Mouse (Mus musculus): ENCODE results near the gene Crebl2. TPM values are rescaled to one million over a fixed set of nuclear protein-coding genes. Genes with fewer than 3 reads are reported as not detected.

The Crebl2 gene
- polyA plus RNA-seq, 1 experiment, result 4.2 TPM

DNA sequence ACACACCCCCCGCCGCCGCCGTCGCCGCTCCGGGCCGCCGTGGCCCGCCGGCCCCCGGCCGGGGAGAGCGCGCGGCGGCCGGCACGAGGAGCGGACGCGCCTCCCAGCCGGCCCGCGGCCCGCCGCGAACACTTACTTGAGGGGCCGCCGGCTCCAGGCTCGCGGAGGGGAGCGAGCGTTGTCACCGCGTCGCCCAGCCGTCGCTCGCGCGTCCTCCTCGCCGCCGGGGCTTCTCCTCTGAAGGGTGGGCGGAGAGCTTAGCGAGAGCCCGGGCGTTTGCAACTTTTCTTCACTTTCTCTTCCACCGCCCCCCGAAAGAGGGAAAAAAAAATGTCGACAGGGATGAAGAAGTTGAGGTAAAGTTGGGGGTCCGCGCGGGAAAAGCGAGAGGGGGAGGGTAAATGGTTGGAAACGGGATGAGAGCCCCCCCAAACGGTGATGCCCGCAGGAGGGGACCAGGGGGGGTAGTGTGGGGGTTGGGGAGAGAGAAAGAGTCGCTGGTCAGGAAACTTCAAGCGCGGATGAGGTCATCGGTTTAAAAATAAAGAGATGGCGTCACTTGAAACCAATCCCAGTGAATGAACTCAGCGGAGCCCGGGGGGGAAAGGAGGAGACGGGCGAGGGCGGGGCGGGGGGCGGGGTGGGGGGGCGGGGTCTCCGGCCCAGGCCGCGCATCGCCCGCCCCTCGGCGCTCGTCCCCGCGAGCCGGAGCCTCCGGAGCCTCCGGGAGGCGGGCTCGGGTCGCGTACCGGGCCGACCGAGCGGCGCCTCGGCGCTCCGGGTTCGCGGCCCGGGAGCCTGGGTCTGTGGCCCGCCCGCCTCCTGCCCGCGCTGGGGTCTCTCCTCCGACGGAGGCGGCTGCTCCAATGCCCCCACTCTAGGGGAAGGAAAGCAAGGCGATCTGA is 37.6 kb upstream of the Crebl2 start, which contains the start of gene Dusp16:
Dusp16 (minus strand) TSS at position 485 of the 905 bp plus-strand sequence.
- peak within 1 kb of the TSS; percentile 95 for H3K27ac ChIP-seq (ENCODE audit: insufficient read depth, low read depth, low read length)
- H3K4me1 ChIP-seq (ENCODE audit: control insufficient read depth, insufficient read depth, insufficient read length, low read length), result peaks cover 13% of the 10 kb centered on the region; the same call in 1 of the 2 replicates
- H3K36me3 ChIP-seq (ENCODE audit: control insufficient read depth, insufficient read depth, low read length), result peaks cover 1% of the 10 kb centered on the region; the same call in 1 of the 2 replicates
- WGBS, result under 1% methylated on average over 108 of the region's 108 CpGs
- TF ChIP-seq CTCF (IDR thresholded peaks at IDR 0.05; ENCODE audit: extremely low read depth, insufficient read length, insufficient replicate concordance, low read depth, low read length), result no peak
- no peak for TF ChIP-seq POLR2A (IDR thresholded peaks at IDR 0.05; ENCODE audit: low read depth, low read length)
- H3K27me3 ChIP-seq (ENCODE audit: control insufficient read depth, insufficient read depth, low read length), result no peaks in the 10 kb centered on the region
- H3K4me3 ChIP-seq (ENCODE audit: low read depth, low read length), result peak within 1 kb of the TSS; percentile 95

- H3K4me1 ChIP-seq (ENCODE audit: control insufficient read depth, insufficient read depth, insufficient read length, low read length), result peaks cover 10% of the 10 kb centered on the region; the same call in 1 of the 2 replicates
- peak overlapping the region; percentile 24; the same call in 1 of the 2 replicates for H3K27ac ChIP-seq (ENCODE audit: insufficient read depth, low read depth, low read length)
- no peaks in the 10 kb centered on the region for H3K27me3 ChIP-seq (ENCODE audit: control insufficient read depth, insufficient read depth, low read length)
- H3K4me3 ChIP-seq (ENCODE audit: low read depth, low read length), result peak overlapping the region; percentile 64
- WGBS, result 65% methylated on average over 21 of the region's 21 CpGs
- H3K36me3 ChIP-seq (ENCODE audit: control insufficient read depth, insufficient read depth, low read length), result no peaks in the 10 kb centered on the region
- no peak for TF ChIP-seq POLR2A (IDR thresholded peaks at IDR 0.05; ENCODE audit: low read depth, low read length)
These were observed 36.7 kb upstream of the Crebl2 start for GRCm38 (mm10) chr6:134793046-134793806.

DNA sequence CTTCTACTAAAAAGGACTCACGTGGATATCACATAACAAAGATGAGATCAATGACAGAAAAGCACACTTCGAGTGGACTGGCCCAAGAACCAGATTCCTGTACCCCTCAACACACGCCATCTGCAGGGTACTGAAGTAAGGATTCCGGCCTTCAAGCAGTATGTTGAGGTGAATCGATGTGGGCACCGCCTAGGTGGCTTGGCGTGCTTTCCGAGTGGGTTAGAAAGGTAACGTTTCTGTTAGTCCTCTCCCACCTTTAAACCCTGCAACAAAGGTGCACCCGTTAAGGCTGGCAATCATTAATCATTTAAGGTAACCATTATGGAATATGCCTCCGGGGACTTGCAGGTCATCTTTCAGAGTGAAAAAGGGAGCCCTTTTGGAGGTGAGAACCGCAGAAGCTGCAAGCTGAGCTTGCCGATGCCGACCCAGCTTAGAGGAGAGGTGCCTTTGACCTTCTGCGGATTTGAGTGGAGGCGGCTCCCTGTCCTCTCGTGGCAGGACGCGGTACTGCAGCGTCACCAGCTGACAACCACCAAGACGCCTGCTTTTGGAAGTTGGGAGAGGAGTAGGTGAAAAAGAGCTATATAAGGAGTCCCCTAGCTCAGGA is 35.9 kb upstream of the Crebl2 start:
- Histone ChIP-seq H3K4me1 (ENCODE audit: control insufficient read depth, insufficient read depth, insufficient read length, low read length) (peaks cover 8% of the 10 kb centered on the region; the same call in 1 of the 2 replicates), H3K27ac (ENCODE audit: insufficient read depth, low read depth, low read length) (peak overlapping the region; percentile 24; the same call in 1 of the 2 replicates), H3K36me3 (ENCODE audit: control insufficient read depth, insufficient read depth, low read length) (no peaks in the 10 kb centered on the region), H3K27me3 (ENCODE audit: control insufficient read depth, insufficient read depth, low read length) (no peaks in the 10 kb centered on the region), H3K4me3 (ENCODE audit: low read depth, low read length) (peak overlapping the region; percentile 20)
- 8% methylated on average over 21 of the region's 21 CpGs for WGBS
- TF ChIP-seq POLR2A (IDR thresholded peaks at IDR 0.05; ENCODE audit: low read depth, low read length), result peak; percentile 47; the same call in 1 of the 2 replicates
- TF ChIP-seq CTCF (IDR thresholded peaks at IDR 0.05; ENCODE audit: extremely low read depth, insufficient read length, insufficient replicate concordance, low read depth, low read length), result peak; percentile 96

DNA sequence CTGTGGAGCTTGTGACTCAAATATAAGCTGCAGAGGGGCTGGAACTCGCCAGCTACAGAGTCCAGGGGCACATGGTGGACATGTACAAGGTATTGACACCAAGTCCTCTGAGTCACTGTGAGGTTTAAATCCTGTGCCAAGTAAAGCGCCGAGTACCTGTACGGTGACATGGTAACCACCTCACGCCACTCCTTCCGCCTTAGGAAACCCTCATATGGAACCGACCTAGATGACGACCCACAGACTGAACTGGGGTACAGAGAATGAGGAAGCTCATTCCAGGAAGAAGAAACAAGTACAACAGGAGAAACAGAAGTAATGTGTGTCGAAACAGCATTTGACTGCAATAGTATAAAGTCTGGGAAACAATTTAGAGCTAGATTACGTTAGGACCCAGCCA is 33.7 kb upstream of the Crebl2 start:
- peaks cover 8% of the 10 kb centered on the region; the same call in 1 of the 2 replicates for H3K4me1 ChIP-seq (ENCODE audit: control insufficient read depth, insufficient read depth, insufficient read length, low read length)
- 82% methylated on average over 10 of the region's 10 CpGs for WGBS
- no peaks in the 10 kb centered on the region for H3K36me3 ChIP-seq (ENCODE audit: control insufficient read depth, insufficient read depth, low read length)
- no peaks in the 10 kb centered on the region for H3K27me3 ChIP-seq (ENCODE audit: control insufficient read depth, insufficient read depth, low read length)
- H3K27ac ChIP-seq (ENCODE audit: insufficient read depth, low read depth, low read length), result no peak overlapping the region
- no peak overlapping the region for H3K4me3 ChIP-seq (ENCODE audit: low read depth, low read length)
- no peak for TF ChIP-seq CTCF (IDR thresholded peaks at IDR 0.05; ENCODE audit: extremely low read depth, insufficient read length, insufficient replicate concordance, low read depth, low read length)
- TF ChIP-seq POLR2A (IDR thresholded peaks at IDR 0.05; ENCODE audit: low read depth, low read length), result no peak

DNA sequence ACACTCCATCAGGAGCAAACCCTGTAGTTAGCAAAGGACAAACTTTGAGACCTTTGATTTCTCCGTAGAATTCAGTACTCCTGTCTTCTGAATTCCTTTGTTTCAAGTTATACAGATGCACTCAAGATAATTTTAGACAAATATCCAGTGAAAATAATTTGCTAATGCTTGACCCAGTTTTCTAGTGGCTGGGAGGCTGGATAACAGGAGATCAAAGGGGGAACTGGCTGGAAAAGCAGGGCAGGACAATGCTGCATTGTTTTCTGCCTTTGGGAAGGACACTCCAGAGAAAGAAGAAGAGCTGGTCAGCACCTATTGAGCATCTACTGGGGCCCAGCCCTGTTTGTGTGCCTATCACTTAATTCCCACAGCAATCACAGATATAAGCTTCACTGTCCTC is 28.5 kb upstream of the Crebl2 start:
- TF ChIP-seq CTCF (IDR thresholded peaks at IDR 0.05; ENCODE audit: extremely low read depth, insufficient read length, insufficient replicate concordance, low read depth, low read length), result no peak
- no peak for TF ChIP-seq POLR2A (IDR thresholded peaks at IDR 0.05; ENCODE audit: low read depth, low read length)
- Histone ChIP-seq H3K36me3 (ENCODE audit: control insufficient read depth, insufficient read depth, low read length) (no peaks in the 10 kb centered on the region), H3K27me3 (ENCODE audit: control insufficient read depth, insufficient read depth, low read length) (no peaks in the 10 kb centered on the region), H3K4me3 (ENCODE audit: low read depth, low read length) (no peak overlapping the region), H3K4me1 (ENCODE audit: control insufficient read depth, insufficient read depth, insufficient read length, low read length) (peaks cover 10% of the 10 kb centered on the region), H3K27ac (ENCODE audit: insufficient read depth, low read depth, low read length) (no peak overlapping the region)
- 78% methylated on average over 1 of the region's 1 CpGs for WGBS

- H3K4me3 ChIP-seq (ENCODE audit: low read depth, low read length), result no peak overlapping the region
- no peak overlapping the region for H3K27ac ChIP-seq (ENCODE audit: insufficient read depth, low read depth, low read length)
- WGBS, result 44% methylated on average over 9 of the region's 9 CpGs
These were observed 27.3 kb upstream of the Crebl2 start for GRCm38 (mm10) chr6:134802641-134803043.

More at GRCm38 (mm10) chr6:134802641-134803043, 27.3 kb upstream of the Crebl2 start:
- Histone ChIP-seq H3K36me3 (ENCODE audit: control insufficient read depth, insufficient read depth, low read length) (no peaks in the 10 kb centered on the region), H3K27me3 (ENCODE audit: control insufficient read depth, insufficient read depth, low read length) (no peaks in the 10 kb centered on the region), H3K4me1 (ENCODE audit: control insufficient read depth, insufficient read depth, insufficient read length, low read length) (peaks cover 10% of the 10 kb centered on the region)
- TF ChIP-seq CTCF (IDR thresholded peaks at IDR 0.05; ENCODE audit: extremely low read depth, insufficient read length, insufficient replicate concordance, low read depth, low read length) (no peak), POLR2A (IDR thresholded peaks at IDR 0.05; ENCODE audit: low read depth, low read length) (no peak)
